Mouse (Mus musculus) right cerebral cortex, postnatal 36 days (tissue): ENCODE results near the gene Grm7.

Source experiments
- DNase-seq, 2 experiments: peaks; one replicate each; pipeline ENCODE4 v3.0.0; 2022; ENCODE audit warnings: low spot score in 2 of 2, mixed read lengths in 1 of 2

Grm7 gene

GRCm38 (mm10) chr6:110645411-110646361 is at the start of gene Grm7:
TSS of gene Grm7 (plus strand) at chr6:110645581.
- DNase-seq = peak; percentile 58 to 70

- no peak for DNase-seq
Measured at GRCm38 (mm10) chr6:110645041-110645410, 355 bp upstream of the Grm7 start.

GRCm38 (mm10) chr6:110646901-110647300 is 1.5 kb downstream of the Grm7 start:
- no peak for DNase-seq

- no peak for DNase-seq
Measured at GRCm38 (mm10) chr6:110649227-110649626, 3.8 kb downstream of the Grm7 start.

GRCm38 (mm10) chr6:110653361-110654001 is 8.1 kb downstream of the Grm7 start:
- no peak for DNase-seq

GRCm38 (mm10) chr6:110664436-110664835 is 19.1 kb downstream of the Grm7 start:
- no peak for DNase-seq

- DNase-seq = no peak
Measured at GRCm38 (mm10) chr6:110668447-110668846, 23.1 kb downstream of the Grm7 start.

GRCm38 (mm10) chr6:110690954-110691353 is 45.6 kb downstream of the Grm7 start:
- no peak for DNase-seq

- DNase-seq = peak; percentile 1 to 8
Measured at GRCm38 (mm10) chr6:110709763-110710162, 64.4 kb downstream of the Grm7 start.

- DNase-seq = no peak
Measured at GRCm38 (mm10) chr6:110714943-110715342, 69.6 kb downstream of the Grm7 start.

GRCm38 (mm10) chr6:110723371-110723770 is 78.0 kb downstream of the Grm7 start:
- no peak for DNase-seq

GRCm38 (mm10) chr6:110733914-110734313 is 88.5 kb downstream of the Grm7 start:
- no peak for DNase-seq

GRCm38 (mm10) chr6:110743981-110744670 is 98.7 kb downstream of the Grm7 start:
- no peak for DNase-seq

- no peak for DNase-seq
Measured at GRCm38 (mm10) chr6:110755921-110756320, 110.5 kb downstream of the Grm7 start.

- no peak for DNase-seq
Measured at GRCm38 (mm10) chr6:110769588-110769987, 124.2 kb downstream of the Grm7 start.

GRCm38 (mm10) chr6:110772652-110773051 is 127.3 kb downstream of the Grm7 start:
- DNase-seq = no peak

- no peak for DNase-seq
Measured at GRCm38 (mm10) chr6:110776046-110776445, 130.7 kb downstream of the Grm7 start.

- no peak for DNase-seq
Measured at GRCm38 (mm10) chr6:110785497-110785928, 140.1 kb downstream of the Grm7 start.

- peak in 1 of 2 experiments; percentile 6 for DNase-seq
Measured at GRCm38 (mm10) chr6:110792696-110793095, 147.3 kb downstream of the Grm7 start.

GRCm38 (mm10) chr6:110807481-110807880 is 162.1 kb downstream of the Grm7 start:
- DNase-seq = no peak

- no peak for DNase-seq
Measured at GRCm38 (mm10) chr6:110812214-110812613, 166.8 kb downstream of the Grm7 start.

GRCm38 (mm10) chr6:110818236-110818635 is 172.9 kb downstream of the Grm7 start:
- DNase-seq = no peak
